Mouse (Mus musculus) bone marrow macrophage, adult 2 months (primary cell): ENCODE data around the gene Mst1.

ENCODE experiments used
- CTCF ChIP-seq: IDR thresholded peaks from 2 replicates; pipeline ENCODE4 v1.5.1; 2012; ENCODE audit warnings: low read depth, mild to moderate bottlenecking, low read length, moderate library complexity
- POLR2A ChIP-seq: IDR thresholded peaks from 2 replicates; pipeline ENCODE4 v1.6.1; 2012; ENCODE audit warnings: mild to moderate bottlenecking, low read depth, low read length, borderline replicate concordance

DNA sequence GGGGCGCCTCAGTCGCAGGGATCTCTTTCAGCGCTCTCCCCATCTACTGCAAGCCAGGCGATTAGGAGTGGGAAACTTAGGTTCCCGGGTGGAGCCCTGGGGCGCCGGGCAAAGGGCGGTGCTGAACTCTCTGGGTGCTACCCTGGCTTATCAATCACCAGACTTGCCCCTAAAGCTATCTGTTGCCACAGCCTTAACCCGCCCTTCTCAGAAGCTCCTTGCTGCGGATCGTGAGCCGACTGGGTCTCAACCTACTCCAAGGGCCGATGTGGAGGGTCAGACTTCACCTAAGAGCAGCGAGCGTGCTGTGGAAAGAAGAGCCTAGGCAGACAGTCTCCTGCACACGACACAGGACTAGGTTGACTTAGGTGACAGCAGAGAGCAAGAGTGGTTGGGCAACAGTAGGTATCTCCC is 14.8 kb downstream of the Mst1 start:
- TF ChIP-seq POLR2A, result no peak
- no peak for TF ChIP-seq CTCF
